Mouse (Mus musculus) erythroblast, embryonic 14.5 days (primary cell): ENCODE measurements at regions not wholly inside any gene's neighbourhood (a gene's known extent, or its start where the extent isn't known, plus 50 kb on each side); places are given as distances from the start of the nearest gene placed in this dataset.

ENCODE experiments used
- H3K27me3 ChIP-seq: 2 replicates; pipeline ENCODE4 v1.6.1; 2012; ENCODE audit warnings: inconsistent platforms; ENCODE audit not compliant: control insufficient read depth
- H3K36me3 ChIP-seq: 2 replicates; pipeline ENCODE4 v1.6.1; 2012; ENCODE audit warnings: mild to moderate bottlenecking, inconsistent platforms; ENCODE audit not compliant: control insufficient read depth
- H3K4me1 ChIP-seq: 2 replicates; pipeline ENCODE4 v1.6.1; 2012; ENCODE audit warnings: inconsistent platforms; ENCODE audit not compliant: control insufficient read depth
- H3K4me3 ChIP-seq: replicated peaks from 2 replicates; pipeline ENCODE3; 2012; ENCODE audit warnings: moderate library complexity, mild to moderate bottlenecking, inconsistent platforms
- H3K9me3 ChIP-seq: 2 replicates; pipeline ENCODE4 v1.6.1; 2012; ENCODE audit warnings: low read length, inconsistent platforms, mixed read lengths; ENCODE audit not compliant: control insufficient read depth
- GATA1 ChIP-seq: IDR thresholded peaks from 2 replicates; pipeline ENCODE4 v1.6.1; 2012; ENCODE audit warnings: low read length, inconsistent platforms, mixed read lengths
- TAL1 ChIP-seq: IDR thresholded peaks from 3 replicates; pipeline ENCODE4 v1.6.1; 2012; ENCODE audit warnings: low read length, inconsistent platforms, mixed read lengths

DNA sequence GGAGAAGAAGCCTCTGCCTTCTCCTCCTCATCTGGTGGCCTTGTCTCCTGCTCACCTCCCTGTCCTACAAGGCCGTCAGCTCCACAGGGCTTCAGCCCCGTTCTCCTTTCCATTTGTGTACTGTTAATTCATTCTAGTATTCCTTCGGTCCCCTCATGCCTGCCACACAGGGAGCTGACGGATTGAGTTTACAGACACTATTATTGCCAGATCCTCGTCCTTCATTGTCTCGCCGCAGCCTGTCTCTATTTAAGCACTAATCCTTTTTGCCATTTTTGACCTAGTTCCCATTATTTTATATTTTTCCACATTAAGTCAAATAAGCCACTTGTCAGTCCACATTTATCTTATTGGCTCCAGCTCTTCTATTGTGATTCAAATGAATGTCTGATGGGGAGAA, 64.2 kb upstream of the Cd180 start:
- H3K36me3 ChIP-seq = no peaks in the 10 kb centered on the region

DNA sequence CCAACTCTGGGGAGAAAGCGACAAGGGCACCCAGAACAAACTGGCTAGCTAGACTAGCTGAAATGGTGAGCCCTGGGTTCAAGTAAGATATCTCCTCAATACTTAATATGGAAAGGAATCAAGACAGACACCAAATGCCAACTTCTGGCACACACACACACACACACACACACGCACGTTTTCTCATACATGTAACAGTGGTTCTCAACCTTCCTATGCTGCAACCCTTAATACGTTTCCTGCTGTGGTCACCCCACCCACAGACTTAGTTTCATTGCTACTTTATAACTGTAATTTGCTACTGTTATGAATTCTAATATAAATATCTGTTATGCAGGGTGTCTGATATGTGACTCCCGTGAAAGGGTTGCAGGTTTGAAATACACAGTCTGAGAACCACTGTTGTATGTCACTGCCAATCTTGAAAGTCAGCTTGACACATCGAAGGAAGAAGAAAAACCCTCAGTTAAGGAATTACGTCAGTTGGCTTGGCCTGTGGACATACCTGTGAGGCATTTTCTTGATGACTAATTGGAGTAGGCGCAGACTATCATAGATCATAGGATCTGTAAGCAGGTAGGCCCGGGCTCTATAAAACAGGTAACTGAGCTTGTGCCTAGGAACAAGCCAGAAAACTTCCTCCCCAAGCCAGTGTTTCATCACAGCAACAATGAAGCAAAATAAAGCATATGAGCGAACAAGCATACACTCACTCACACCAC, 59.0 kb upstream of the Cd180 start:
- H3K36me3 ChIP-seq = no peaks in the 10 kb centered on the region
- no peaks in the 10 kb centered on the region for H3K4me1 ChIP-seq
- H3K27me3 ChIP-seq = no peaks in the 10 kb centered on the region
- H3K9me3 ChIP-seq = no peaks in the 10 kb centered on the region
- H3K4me3 ChIP-seq = no peak overlapping the region
- TF ChIP-seq TAL1 (no peak), GATA1 (no peak)

More for the DNA sequence above, 64.2 kb upstream of the Cd180 start:
- TF ChIP-seq GATA1 (no peak), TAL1 (no peak)
- H3K4me3 ChIP-seq = no peak overlapping the region
- no peaks in the 10 kb centered on the region for H3K9me3 ChIP-seq
- no peaks in the 10 kb centered on the region for H3K4me1 ChIP-seq
- H3K27me3 ChIP-seq = no peaks in the 10 kb centered on the region

DNA sequence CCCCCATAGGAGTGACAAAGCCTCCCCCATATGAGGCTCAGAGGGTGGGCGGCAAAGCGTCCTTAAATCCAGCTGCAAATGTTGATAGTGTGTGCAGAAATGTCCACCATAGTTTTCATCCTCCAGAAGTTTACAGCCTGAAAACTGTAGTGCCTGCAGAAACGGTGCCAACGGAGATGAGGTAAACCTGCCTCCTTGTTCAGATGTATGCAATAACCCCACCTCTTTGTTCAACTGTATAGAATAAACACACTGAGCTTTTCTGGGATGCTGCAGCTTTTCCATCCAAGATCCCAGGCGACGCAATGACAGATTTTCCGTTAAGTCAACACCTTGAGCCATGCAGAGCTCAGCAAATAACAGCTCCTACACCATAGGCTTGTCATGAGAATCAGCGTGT, 57.3 kb upstream of the Cd180 start:
- no peak overlapping the region for H3K4me3 ChIP-seq
- no peaks in the 10 kb centered on the region for H3K36me3 ChIP-seq
- TF ChIP-seq TAL1 (no peak), GATA1 (no peak)
- no peaks in the 10 kb centered on the region for H3K27me3 ChIP-seq
- H3K4me1 ChIP-seq = no peaks in the 10 kb centered on the region
- H3K9me3 ChIP-seq = no peaks in the 10 kb centered on the region

DNA sequence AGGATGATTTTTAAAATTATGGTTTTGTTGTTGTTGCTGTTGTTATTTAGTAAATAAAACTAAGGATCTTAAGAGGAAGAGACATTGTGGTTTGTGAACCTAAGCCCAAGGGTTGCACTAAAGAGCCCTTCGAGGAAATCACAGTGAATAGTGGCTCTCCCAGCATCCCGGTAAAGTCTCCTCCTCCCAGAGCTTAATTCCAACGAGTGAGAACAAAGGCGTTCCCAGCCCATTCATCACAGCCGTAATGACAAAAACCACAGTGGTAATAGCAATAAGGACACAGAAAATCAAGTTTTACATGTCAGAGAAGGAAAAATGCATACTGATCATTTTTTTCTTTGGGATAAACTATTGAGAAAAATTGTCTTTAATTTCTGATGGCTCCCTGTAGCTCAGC, 56.3 kb upstream of the Cd180 start:
- H3K9me3 ChIP-seq = no peaks in the 10 kb centered on the region
- H3K4me3 ChIP-seq = no peak overlapping the region
- H3K27me3 ChIP-seq = no peaks in the 10 kb centered on the region
- no peak for TF ChIP-seq TAL1
- no peak for TF ChIP-seq GATA1
- H3K36me3 ChIP-seq = no peaks in the 10 kb centered on the region
- H3K4me1 ChIP-seq = no peaks in the 10 kb centered on the region

DNA sequence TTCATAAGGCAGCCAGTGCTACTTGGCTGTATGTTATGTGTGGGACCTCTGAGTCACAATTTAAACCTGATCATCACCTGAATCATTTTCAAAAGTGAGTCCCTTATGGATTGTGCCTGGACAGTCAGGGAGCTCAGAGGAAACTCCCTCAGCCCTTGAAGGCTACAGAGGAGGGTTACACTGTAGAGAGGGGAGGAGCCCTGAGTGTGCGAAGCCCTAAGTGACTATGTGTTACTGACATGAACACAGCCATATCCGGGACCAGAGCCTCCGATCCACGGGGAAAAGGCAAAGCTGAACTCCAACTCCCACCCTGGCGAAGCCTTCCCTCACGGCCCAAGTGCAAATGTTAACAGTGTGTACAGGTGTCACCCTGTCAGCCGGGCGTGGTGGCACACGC, 53.7 kb upstream of the Cd180 start:
- Histone ChIP-seq H3K9me3 (no peaks in the 10 kb centered on the region), H3K4me1 (no peaks in the 10 kb centered on the region), H3K36me3 (no peaks in the 10 kb centered on the region), H3K4me3 (no peak overlapping the region), H3K27me3 (no peaks in the 10 kb centered on the region)
- TF ChIP-seq TAL1 = no peak
- no peak for TF ChIP-seq GATA1

DNA sequence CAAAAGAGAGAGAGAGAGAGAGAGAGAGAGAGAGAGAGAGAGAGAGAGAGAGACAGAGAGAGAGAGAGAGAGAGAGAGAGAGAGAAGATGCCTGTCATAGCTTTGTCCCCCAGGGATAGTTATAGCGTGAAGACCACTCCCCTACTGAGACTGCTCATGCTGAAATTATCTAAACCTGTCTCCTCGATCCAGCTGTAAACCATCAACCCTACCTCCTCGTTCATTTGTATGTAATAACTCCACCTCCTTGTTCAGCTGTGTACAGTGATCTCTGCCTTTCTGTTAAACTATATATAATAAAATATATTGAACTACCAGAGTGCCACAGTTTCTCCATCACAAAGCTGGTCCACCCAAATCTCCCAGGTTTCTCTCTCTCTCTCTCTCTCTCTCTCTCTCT, 53.2 kb upstream of the Cd180 start:
- Histone ChIP-seq H3K27me3 (no peaks in the 10 kb centered on the region), H3K4me3 (no peak overlapping the region), H3K9me3 (no peaks in the 10 kb centered on the region), H3K36me3 (no peaks in the 10 kb centered on the region), H3K4me1 (no peaks in the 10 kb centered on the region)
- TF ChIP-seq TAL1 = no peak
- TF ChIP-seq GATA1 = no peak
